Mouse (Mus musculus): ENCODE results near the gene Bola2. TPM values are rescaled to one million over a fixed set of nuclear protein-coding genes. Genes with fewer than 3 reads are reported as not detected.

Gene Bola2
- polyA plus RNA-seq, 1 experiment from 2014 or later = 123 TPM

DNA sequence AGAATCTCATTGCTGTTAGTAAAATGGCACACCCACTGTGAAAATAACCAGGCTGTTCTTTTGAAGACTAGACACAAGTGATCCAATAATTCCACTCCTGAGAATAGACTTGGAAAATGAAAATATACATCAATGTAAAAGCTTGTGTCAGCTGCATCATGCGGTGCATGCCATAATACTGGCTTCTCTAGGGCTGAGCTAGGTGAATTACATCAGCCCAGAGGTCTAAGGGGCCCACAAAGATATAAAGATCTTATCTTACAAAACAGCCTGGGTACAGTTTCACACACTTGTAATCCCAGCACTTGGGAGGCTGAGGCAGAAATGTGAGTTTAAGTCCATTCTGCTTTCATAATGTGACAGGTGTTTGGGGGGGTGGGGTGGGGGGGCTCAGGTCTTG is 37.7 kb upstream of the Bola2 start:
- H3K4me3 ChIP-seq (ENCODE audit: low read depth, low read length) = no peak overlapping the region
- no peak overlapping the region for H3K9ac ChIP-seq
- no peaks in the 10 kb centered on the region for H3K4me1 ChIP-seq (ENCODE audit: insufficient read depth)
- ATAC-seq (ENCODE audit: insufficient read depth) (no peak), DNase-seq (no peak)
- H3K36me3 ChIP-seq (ENCODE audit: insufficient read depth) = peaks cover 9% of the 10 kb centered on the region; the same call in 1 of the 2 replicates
- 86% methylated on average over 1 of the region's 1 CpGs for WGBS
- no peak overlapping the region for H3K27ac ChIP-seq (ENCODE audit: low read depth)
- H3K27me3 ChIP-seq (ENCODE audit: insufficient read depth, low read length) = no peaks in the 10 kb centered on the region
- H3K4me2 ChIP-seq = no peak overlapping the region
- TF ChIP-seq CTCF (IDR thresholded peaks at IDR 0.05; ENCODE audit: low read depth) = no peak
- no peaks in the 10 kb centered on the region for H3K9me3 ChIP-seq (ENCODE audit: low read depth, low read length)

DNA sequence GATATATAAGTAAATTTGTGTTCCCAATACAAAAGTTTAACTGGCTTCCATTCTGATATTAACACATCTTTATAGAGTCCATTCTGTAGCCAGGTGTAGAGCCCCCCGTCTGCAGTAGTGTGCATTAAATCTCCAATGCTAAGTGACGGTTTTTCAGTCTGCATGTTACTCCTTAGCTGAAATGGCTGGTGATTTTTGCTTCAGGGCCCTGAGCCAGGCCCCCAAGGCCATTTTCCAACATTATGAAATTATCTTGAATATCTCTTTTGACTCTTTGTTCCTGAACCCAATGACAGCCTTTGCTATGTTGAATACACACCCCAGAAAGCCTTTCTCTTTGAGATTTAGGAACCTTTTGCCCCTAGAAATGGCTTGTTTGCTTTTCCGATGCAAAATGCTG is 35.4 kb upstream of the Bola2 start:
- H3K4me2 ChIP-seq = no peak overlapping the region
- H3K27me3 ChIP-seq (ENCODE audit: insufficient read depth, low read length) = no peaks in the 10 kb centered on the region
- ATAC-seq (ENCODE audit: insufficient read depth) = no peak
- H3K9ac ChIP-seq = no peak overlapping the region
- no peak for TF ChIP-seq CTCF (IDR thresholded peaks at IDR 0.05; ENCODE audit: low read depth)
- H3K27ac ChIP-seq (ENCODE audit: low read depth) = no peak overlapping the region
- 80% methylated on average over 3 of the region's 3 CpGs for whole genome bisulfite sequencing
- H3K4me3 ChIP-seq (ENCODE audit: low read depth, low read length) = no peak overlapping the region
- H3K4me1 ChIP-seq (ENCODE audit: insufficient read depth) = no peaks in the 10 kb centered on the region
- H3K9me3 ChIP-seq (ENCODE audit: low read depth, low read length) = no peaks in the 10 kb centered on the region
- no peak for DNase-seq
- peaks cover 28% of the 10 kb centered on the region for H3K36me3 ChIP-seq (ENCODE audit: insufficient read depth)

DNA sequence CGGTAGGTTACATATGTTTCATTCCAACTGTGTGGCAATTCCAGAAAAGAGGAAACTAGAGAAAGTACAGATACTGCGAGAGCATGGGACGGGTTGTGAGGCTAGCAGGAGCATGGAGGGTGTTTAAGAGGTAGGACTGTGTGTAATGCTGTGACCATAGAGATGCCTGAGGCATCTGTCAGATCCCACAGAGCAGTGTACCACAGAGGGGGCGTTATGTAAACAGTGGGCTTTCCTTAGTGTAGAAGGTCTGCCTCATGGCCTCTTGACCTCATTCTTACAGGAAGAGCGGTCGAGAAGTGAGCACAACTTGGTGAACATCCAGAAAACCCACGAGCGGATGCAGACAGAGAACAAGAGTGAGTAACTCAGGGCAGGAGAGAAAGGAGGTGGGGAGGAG is 31.6 kb upstream of the Bola2 start:
- 43% methylated on average over 8 of the region's 8 CpGs for WGBS
- H3K9me3 ChIP-seq (ENCODE audit: low read depth, low read length) = no peaks in the 10 kb centered on the region
- H3K27ac ChIP-seq (ENCODE audit: low read depth) = no peak overlapping the region; the same call in 1 of the 2 replicates
- DNase-seq = peak; percentile 50
- peaks cover 48% of the 10 kb centered on the region for H3K36me3 ChIP-seq (ENCODE audit: insufficient read depth)
- TF ChIP-seq CTCF (IDR thresholded peaks at IDR 0.05; ENCODE audit: low read depth) = no peak
- no peak overlapping the region for H3K9ac ChIP-seq
- H3K4me2 ChIP-seq = no peak overlapping the region
- H3K27me3 ChIP-seq (ENCODE audit: insufficient read depth, low read length) = no peaks in the 10 kb centered on the region
- no peaks in the 10 kb centered on the region for H3K4me1 ChIP-seq (ENCODE audit: insufficient read depth)
- no peak overlapping the region for H3K4me3 ChIP-seq (ENCODE audit: low read depth, low read length)
- ATAC-seq (ENCODE audit: insufficient read depth) = peak; percentile 74

DNA sequence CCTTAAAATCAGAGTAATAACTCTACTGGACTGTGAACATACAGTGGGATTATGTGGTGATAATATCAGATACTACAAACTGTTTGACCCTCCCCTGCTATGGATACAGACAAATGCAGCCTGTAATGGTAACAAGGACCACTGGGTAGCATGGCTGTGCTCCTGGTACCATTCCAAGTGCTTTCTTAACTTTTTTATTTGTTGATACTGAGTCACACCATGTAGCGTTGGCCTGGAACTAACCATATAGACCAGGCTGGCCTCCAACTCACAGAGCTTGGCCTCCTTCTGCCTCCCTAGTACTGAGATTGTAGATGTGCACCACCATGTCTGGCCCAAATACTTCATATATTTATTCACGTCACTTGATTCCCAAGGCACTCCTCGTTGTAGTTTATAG is 29.9 kb upstream of the Bola2 start:
- H3K9ac ChIP-seq = no peak overlapping the region
- peaks cover 51% of the 10 kb centered on the region for H3K36me3 ChIP-seq (ENCODE audit: insufficient read depth)

DNA sequence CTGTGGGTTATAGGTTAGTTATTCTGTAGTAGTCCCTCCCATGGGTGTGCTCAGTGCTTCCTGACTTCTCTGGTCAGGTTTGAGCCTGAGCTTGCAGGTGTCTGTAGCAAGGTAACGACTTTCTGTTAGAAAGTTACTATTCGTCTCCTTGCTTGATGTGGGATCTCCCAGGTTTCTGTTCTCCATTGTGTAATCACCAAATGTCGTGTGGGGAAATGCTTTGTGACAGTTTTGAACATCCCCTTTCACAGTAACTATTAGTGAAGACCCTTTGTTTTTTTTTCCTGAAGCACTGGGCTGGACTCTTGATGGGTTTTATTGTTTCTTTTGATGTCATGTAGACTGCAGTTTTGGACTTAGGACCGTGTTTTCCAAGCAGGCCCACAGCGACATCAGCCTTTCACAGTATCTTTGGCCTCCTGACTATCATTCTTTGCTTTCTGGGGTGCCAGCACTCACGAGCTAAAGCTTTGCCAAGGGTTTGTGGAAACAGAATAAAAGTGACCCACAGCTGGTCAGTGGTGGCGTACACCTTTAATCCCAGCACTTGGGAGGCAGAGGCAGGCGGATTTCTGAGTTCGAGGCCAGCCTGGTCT is 27.6 kb upstream of the Bola2 start:
- Histone ChIP-seq H3K4me3 (ENCODE audit: low read depth, low read length) (no peak overlapping the region), H3K27me3 (ENCODE audit: insufficient read depth, low read length) (no peaks in the 10 kb centered on the region), H3K36me3 (ENCODE audit: insufficient read depth) (peaks cover 62% of the 10 kb centered on the region), H3K4me2 (no peak overlapping the region), H3K4me1 (ENCODE audit: insufficient read depth) (no peaks in the 10 kb centered on the region), H3K27ac (ENCODE audit: low read depth) (peak overlapping the region; percentile 66; the same call in 1 of the 2 replicates), H3K9ac (no peak overlapping the region), H3K9me3 (ENCODE audit: low read depth, low read length) (no peaks in the 10 kb centered on the region)
- no peak for TF ChIP-seq CTCF (IDR thresholded peaks at IDR 0.05; ENCODE audit: low read depth)
- WGBS = 82% methylated on average over 9 of the region's 9 CpGs
- ATAC-seq (ENCODE audit: insufficient read depth) = no peak
- DNase-seq = no peak

More for the DNA sequence above, 29.9 kb upstream of the Bola2 start:
- no peak for DNase-seq
- Histone ChIP-seq H3K4me2 (no peak overlapping the region), H3K27me3 (ENCODE audit: insufficient read depth, low read length) (no peaks in the 10 kb centered on the region), H3K4me3 (ENCODE audit: low read depth, low read length) (no peak overlapping the region), H3K9me3 (ENCODE audit: low read depth, low read length) (no peaks in the 10 kb centered on the region), H3K27ac (ENCODE audit: low read depth) (no peak overlapping the region), H3K4me1 (ENCODE audit: insufficient read depth) (no peaks in the 10 kb centered on the region)
- TF ChIP-seq CTCF (IDR thresholded peaks at IDR 0.05; ENCODE audit: low read depth) = no peak
- no peak for ATAC-seq (ENCODE audit: insufficient read depth)
- 92% methylated on average over 3 of the region's 3 CpGs for WGBS

DNA sequence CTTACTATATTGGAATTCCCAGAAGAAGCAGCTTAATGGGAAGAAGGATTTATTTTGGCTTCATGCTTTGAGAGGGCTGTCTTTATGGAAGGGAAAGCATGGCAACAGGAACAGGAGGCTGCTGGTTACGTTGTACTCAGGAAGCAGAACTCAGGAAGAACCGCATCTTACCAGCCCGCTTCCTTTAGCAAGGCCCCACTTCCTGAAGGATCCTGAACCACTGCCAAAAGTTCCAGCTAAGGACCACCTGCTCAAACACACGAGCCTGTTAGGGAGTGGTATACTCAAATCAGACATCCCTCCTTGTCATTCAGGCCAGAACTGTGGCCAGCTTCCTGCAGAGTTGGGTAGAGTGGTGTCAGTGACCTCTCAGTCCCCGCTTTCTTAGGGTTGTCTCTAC is 26.7 kb upstream of the Bola2 start:
- H3K4me3 ChIP-seq (ENCODE audit: low read depth, low read length) = no peak overlapping the region
- H3K36me3 ChIP-seq (ENCODE audit: insufficient read depth) = peaks cover 66% of the 10 kb centered on the region
- H3K9me3 ChIP-seq (ENCODE audit: low read depth, low read length) = no peaks in the 10 kb centered on the region
- H3K4me2 ChIP-seq = no peak overlapping the region
- no peaks in the 10 kb centered on the region for H3K4me1 ChIP-seq (ENCODE audit: insufficient read depth)
- DNase-seq = peak; percentile 68
- 68% methylated on average over 5 of the region's 5 CpGs for WGBS
- ATAC-seq (ENCODE audit: insufficient read depth) = no peak
- no peak overlapping the region for H3K9ac ChIP-seq
- no peaks in the 10 kb centered on the region for H3K27me3 ChIP-seq (ENCODE audit: insufficient read depth, low read length)
- peak overlapping the region; percentile 66 for H3K27ac ChIP-seq (ENCODE audit: low read depth)
- TF ChIP-seq CTCF (IDR thresholded peaks at IDR 0.05; ENCODE audit: low read depth) = no peak

DNA sequence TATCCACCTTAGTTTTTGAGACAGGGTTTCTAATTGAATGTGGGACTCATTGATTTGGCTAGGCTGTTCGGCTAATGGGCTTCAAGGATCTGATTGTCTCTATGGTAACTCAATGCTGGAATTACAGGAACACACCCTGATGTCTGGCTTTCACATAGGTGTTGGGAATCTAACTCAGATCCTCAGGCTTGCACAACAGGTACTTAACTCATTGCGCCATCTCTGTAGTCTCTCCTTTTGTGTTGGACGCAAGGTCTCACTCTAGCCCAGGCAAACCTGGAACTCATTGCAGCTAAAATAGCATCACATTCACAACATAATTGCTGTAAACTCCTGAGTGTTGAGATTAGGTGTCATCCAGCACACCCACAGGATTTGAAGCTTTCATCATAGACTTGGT is 25.0 kb upstream of the Bola2 start:
- Histone ChIP-seq H3K9me3 (ENCODE audit: low read depth, low read length) (no peaks in the 10 kb centered on the region), H3K4me3 (ENCODE audit: low read depth, low read length) (no peak overlapping the region), H3K27me3 (ENCODE audit: insufficient read depth, low read length) (no peaks in the 10 kb centered on the region), H3K4me1 (ENCODE audit: insufficient read depth) (no peaks in the 10 kb centered on the region), H3K9ac (no peak overlapping the region), H3K27ac (ENCODE audit: low read depth) (no peak overlapping the region), H3K4me2 (no peak overlapping the region), H3K36me3 (ENCODE audit: insufficient read depth) (peaks cover 51% of the 10 kb centered on the region)
- 94% methylated on average over 3 of the region's 3 CpGs for WGBS
- DNase-seq (no peak), ATAC-seq (ENCODE audit: insufficient read depth) (no peak)
- TF ChIP-seq CTCF (IDR thresholded peaks at IDR 0.05; ENCODE audit: low read depth) = no peak

Measured in lung, embryonic 14.5 days (tissue).